21 mouse cellular contexts compared by ENCODE assay signal in the genomic region with DNA sequence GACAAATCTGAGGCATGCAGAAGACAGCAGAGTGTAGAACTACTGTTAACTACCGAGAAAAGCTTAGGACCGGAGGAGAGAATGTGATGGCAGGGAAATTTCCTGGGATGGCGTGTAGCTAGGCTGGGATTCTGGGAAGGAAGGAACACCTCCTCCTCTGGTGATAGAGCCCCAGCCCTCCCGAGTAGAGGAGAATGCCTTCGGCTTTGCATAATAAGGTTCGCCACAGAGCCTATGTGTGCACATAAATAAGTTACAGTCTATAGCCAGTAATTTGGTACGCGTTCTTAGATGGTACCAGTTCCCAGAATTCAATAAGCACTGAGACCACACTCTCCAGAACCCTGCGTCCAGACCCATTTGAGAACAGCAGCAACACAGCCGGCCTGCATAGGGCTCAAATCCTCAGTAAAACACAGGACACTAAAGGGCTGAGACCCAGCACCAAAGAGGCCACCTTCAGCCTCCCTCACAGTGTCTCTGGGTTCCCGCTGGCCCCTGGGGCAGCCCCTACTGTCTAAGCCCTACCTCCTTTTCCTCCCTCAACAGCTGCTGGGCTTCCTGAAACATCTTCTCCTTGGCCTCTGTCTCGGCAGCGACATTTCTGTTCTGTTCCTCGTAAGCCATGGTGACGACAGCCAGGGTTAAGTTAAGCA. TPM values are rescaled to one million over a fixed set of nuclear protein-coding genes. Genes with fewer than 3 reads are reported as not detected.
DNase-seq lines count a peak whose midpoint lies in the region; ATAC-seq and TF ChIP-seq lines count a peak whose summit lies in the region.
"Had no signal": no experiment of that assay in that cellular context is flagged by ENCODE, and none has a peak within 500 bp of the region (broad histone marks: within the 10 kb centered on the region; RNA-seq: fewer than 3 reads in every experiment).

No protein-coding gene starts in this region.

- peak; percentile 10 for DNase-seq in hindbrain, embryonic 11.5 days (ENCODE audit: low spot score)
- DNase-seq in CH12.LX (ENCODE audit: extremely low read depth): peak; percentile 69
- no peak for DNase-seq in right cerebral cortex, adult 2 months (ENCODE audit: low spot score in 2 of 2)
- no peak for DNase-seq in lung, postnatal 10 days
- DNase-seq: adrenal gland, postnatal 25 days; cerebellum, postnatal 14 days; gastrocnemius, postnatal 36 days; kidney, postnatal 10 days; lung, postnatal 36 days; thymus, postnatal 36 days had no signal

- no peak for ATAC-seq in hindbrain, embryonic 11.5 days (ENCODE audit: low FRiP score)
- ATAC-seq in hindbrain, embryonic 16.5 days: no peak
- 0 out of 2 replicates have a peak, but pooled peaks have one; percentile 8 for ATAC-seq in forebrain, embryonic 16.5 days
- ATAC-seq in midbrain, embryonic 12.5 days (ENCODE audit: low FRiP score, low read depth): peak; percentile 68
- no peak for ATAC-seq in kidney, embryonic 15.5 days (replicated peaks; ENCODE audit: low FRiP score)
- ATAC-seq: intestine, embryonic 15.5 days had no signal

- dilution Hi-C loops in CH12.LX (cut with MboI; ENCODE audit: extremely low pct_ligation_motif_present, extremely low pct_unique_long_range_greater_than_20kb, low sequenced_read_pairs): no loop called here

- WGBS in hindbrain, embryonic 11.5 days: 69% methylated on average over 15 of the region's 15 CpGs
- WGBS in hindbrain, embryonic 16.5 days: 50% methylated on average over 15 of the region's 15 CpGs
- 18% methylated on average over 15 of the region's 15 CpGs for WGBS in forebrain, embryonic 16.5 days
- 37% methylated on average over 15 of the region's 15 CpGs for WGBS in midbrain, embryonic 12.5 days
- WGBS in kidney, embryonic 15.5 days: 71% methylated on average over 15 of the region's 15 CpGs

- H3K9ac ChIP-seq in hindbrain, embryonic 11.5 days (ENCODE audit: low read depth, low read length): peak overlapping the region; percentile 17; the same call in 1 of the 2 replicates
- no peak overlapping the region for H3K9ac ChIP-seq in hindbrain, embryonic 16.5 days (ENCODE audit: low read depth, low read length)
- peak overlapping the region; percentile 31; the same call in 1 of the 2 replicates for H3K9ac ChIP-seq in CH12.LX (ENCODE audit: insufficient read depth, low read depth)
- no peak overlapping the region; the same call in 1 of the 2 replicates for H3K9ac ChIP-seq in forebrain, embryonic 16.5 days (replicated peaks; ENCODE audit: low read depth, low read length)
- no peak overlapping the region for H3K9ac ChIP-seq in midbrain, embryonic 12.5 days (replicated peaks)
- H3K9ac ChIP-seq in kidney, embryonic 15.5 days: no peak overlapping the region
- H3K9ac ChIP-seq: embryonic facial prominence, embryonic 13.5 days; heart, embryonic 15.5 days; intestine, embryonic 15.5 days; liver, embryonic 15.5 days; stomach, embryonic 15.5 days had no signal

- H3K36me3 ChIP-seq in hindbrain, embryonic 11.5 days (ENCODE audit: control insufficient read depth, insufficient read depth, low read length): no peaks in the 10 kb centered on the region
- H3K36me3 ChIP-seq in hindbrain, embryonic 16.5 days (ENCODE audit: control insufficient read depth, insufficient read depth, low read length): no peaks in the 10 kb centered on the region
- no peaks in the 10 kb centered on the region for H3K36me3 ChIP-seq in CH12.LX (replicated peaks in 1 of 2; ENCODE audit: control insufficient read depth in 1 of 2, insufficient read depth in 1 of 2, low read length in 1 of 2)
- H3K36me3 ChIP-seq in forebrain, embryonic 16.5 days (ENCODE audit: control insufficient read depth, insufficient read depth): no peaks in the 10 kb centered on the region
- H3K36me3 ChIP-seq in midbrain, embryonic 12.5 days: no peaks in the 10 kb centered on the region
- no peaks in the 10 kb centered on the region for H3K36me3 ChIP-seq in kidney, embryonic 15.5 days
- H3K36me3 ChIP-seq: embryonic facial prominence, embryonic 13.5 days; G1E; heart, embryonic 15.5 days; intestine, embryonic 15.5 days; limb, embryonic 10.5 days; liver, embryonic 15.5 days; stomach, embryonic 15.5 days had no signal

- H3K4me3 ChIP-seq in hindbrain, embryonic 11.5 days (ENCODE audit: low read depth, low read length): no peak overlapping the region
- no peak overlapping the region for H3K4me3 ChIP-seq in hindbrain, embryonic 16.5 days (ENCODE audit: low read length)
- H3K4me3 ChIP-seq in CH12.LX (replicated peaks in 1 of 3; ENCODE audit: low read depth in 2 of 3, low read length in 2 of 3, poor library complexity in 1 of 3): peak overlapping the region in 2 of 3 experiments; percentile 13 to 47
- H3K4me3 ChIP-seq in forebrain, embryonic 16.5 days (replicated peaks; ENCODE audit: low read length): no peak overlapping the region
- no peak overlapping the region for H3K4me3 ChIP-seq in midbrain, embryonic 12.5 days
- no peak overlapping the region for H3K4me3 ChIP-seq in kidney, embryonic 15.5 days (replicated peaks)
- H3K4me3 ChIP-seq: embryonic facial prominence, embryonic 13.5 days; heart, embryonic 15.5 days; intestine, embryonic 15.5 days; limb, embryonic 10.5 days; liver, embryonic 15.5 days; stomach, embryonic 15.5 days had no signal

- in situ Hi-C loops in CH12.LX (cut with MboI; ENCODE audit: low pct_ligation_motif_present, low pct_unique_long_range_greater_than_20kb, low sequenced_read_pairs): no loop called here

- no peak for TF ChIP-seq CTCF in CH12.LX (conservative IDR thresholded peaks at IDR 0.05 in 1 of 2, IDR thresholded peaks at IDR 0.05 in 1 of 2; ENCODE audit: low read depth in 2 of 2, low read length in 2 of 2)

- TF ChIP-seq EP300 in CH12.LX (IDR thresholded peaks at IDR 0.05; ENCODE audit: low read length): no peak

- no peak overlapping the region for H3K27ac ChIP-seq in hindbrain, embryonic 11.5 days (ENCODE audit: low read depth, low read length)
- H3K27ac ChIP-seq in hindbrain, embryonic 16.5 days (ENCODE audit: low read depth, low read length): no peak overlapping the region
- H3K27ac ChIP-seq in CH12.LX (ENCODE audit: insufficient read depth, low read depth): peak overlapping the region; percentile 66
- H3K27ac ChIP-seq in forebrain, embryonic 16.5 days (ENCODE audit: low read length): no peak overlapping the region
- H3K27ac ChIP-seq in midbrain, embryonic 12.5 days (replicated peaks): peak overlapping the region; percentile 71
- no peak overlapping the region for H3K27ac ChIP-seq in kidney, embryonic 15.5 days
- H3K27ac ChIP-seq: embryonic facial prominence, embryonic 13.5 days; heart, embryonic 15.5 days; intestine, embryonic 15.5 days; limb, embryonic 10.5 days; liver, embryonic 15.5 days; stomach, embryonic 15.5 days had no signal

- no peak overlapping the region for H3K4me2 ChIP-seq in hindbrain, embryonic 11.5 days (replicated peaks; ENCODE audit: low read depth, low read length)
- H3K4me2 ChIP-seq in hindbrain, embryonic 16.5 days (ENCODE audit: low read length): no peak overlapping the region
- peak overlapping the region; percentile 50 for H3K4me2 ChIP-seq in CH12.LX (ENCODE audit: insufficient read depth, low read depth, poor library complexity, severe bottlenecking)
- no peak overlapping the region for H3K4me2 ChIP-seq in forebrain, embryonic 16.5 days (ENCODE audit: low read length)
- peak overlapping the region; percentile 24 for H3K4me2 ChIP-seq in midbrain, embryonic 12.5 days (replicated peaks)
- no peak overlapping the region for H3K4me2 ChIP-seq in kidney, embryonic 15.5 days
- H3K4me2 ChIP-seq: embryonic facial prominence, embryonic 13.5 days; heart, embryonic 15.5 days; intestine, embryonic 15.5 days; liver, embryonic 15.5 days; stomach, embryonic 15.5 days had no signal

- H3K4me1 ChIP-seq in hindbrain, embryonic 11.5 days (replicated peaks; ENCODE audit: control insufficient read depth, insufficient read depth, low read length): peaks cover 7% of the 10 kb centered on the region; the same call in 1 of the 2 replicates
- peaks cover 12% of the 10 kb centered on the region for H3K4me1 ChIP-seq in hindbrain, embryonic 16.5 days (ENCODE audit: control insufficient read depth, insufficient read depth, low read depth, low read length)
- peaks cover 17 to 40% of the 10 kb centered on the region in 2 experiments for H3K4me1 ChIP-seq in CH12.LX (ENCODE audit: control insufficient read depth in 1 of 2, insufficient read depth in 2 of 2)
- H3K4me1 ChIP-seq in forebrain, embryonic 16.5 days (replicated peaks; ENCODE audit: control insufficient read depth, insufficient read depth, low read length): peaks cover 18% of the 10 kb centered on the region
- H3K4me1 ChIP-seq in midbrain, embryonic 12.5 days: peaks cover 39% of the 10 kb centered on the region
- peaks cover 6% of the 10 kb centered on the region for H3K4me1 ChIP-seq in kidney, embryonic 15.5 days
- H3K4me1 ChIP-seq: intestine, embryonic 15.5 days; liver, embryonic 15.5 days had no signal

- no peaks in the 10 kb centered on the region for H3K9me3 ChIP-seq in hindbrain, embryonic 11.5 days (ENCODE audit: control insufficient read depth, low read length)
- H3K9me3 ChIP-seq in hindbrain, embryonic 16.5 days (ENCODE audit: control insufficient read depth, low read length): no peaks in the 10 kb centered on the region; the same call in 1 of the 2 replicates
- peaks cover 5% of the 10 kb centered on the region for H3K9me3 ChIP-seq in CH12.LX (replicated peaks; ENCODE audit: low read length)
- no peaks in the 10 kb centered on the region for H3K9me3 ChIP-seq in forebrain, embryonic 16.5 days (ENCODE audit: control insufficient read depth, low read length)
- H3K9me3 ChIP-seq in midbrain, embryonic 12.5 days: no peaks in the 10 kb centered on the region
- no peaks in the 10 kb centered on the region for H3K9me3 ChIP-seq in kidney, embryonic 15.5 days (replicated peaks)
- H3K9me3 ChIP-seq: embryonic facial prominence, embryonic 13.5 days; heart, embryonic 15.5 days; intestine, embryonic 15.5 days; limb, embryonic 10.5 days; liver, embryonic 15.5 days; stomach, embryonic 15.5 days had no signal

- H3K27me3 ChIP-seq in hindbrain, embryonic 11.5 days (ENCODE audit: control insufficient read depth, insufficient read depth, low read length): no peaks in the 10 kb centered on the region
- no peaks in the 10 kb centered on the region for H3K27me3 ChIP-seq in hindbrain, embryonic 16.5 days (replicated peaks; ENCODE audit: control insufficient read depth, insufficient read depth, low read length)
- H3K27me3 ChIP-seq in CH12.LX (replicated peaks): no peaks in the 10 kb centered on the region
- no peaks in the 10 kb centered on the region for H3K27me3 ChIP-seq in forebrain, embryonic 16.5 days (replicated peaks; ENCODE audit: control insufficient read depth, insufficient read depth, low read length)
- peaks cover 25% of the 10 kb centered on the region for H3K27me3 ChIP-seq in midbrain, embryonic 12.5 days
- no peaks in the 10 kb centered on the region for H3K27me3 ChIP-seq in kidney, embryonic 15.5 days
- H3K27me3 ChIP-seq: embryonic facial prominence, embryonic 13.5 days; heart, embryonic 15.5 days; intestine, embryonic 15.5 days; stomach, embryonic 15.5 days had no signal

- no peaks in the 10 kb centered on the region for H3K79me2 ChIP-seq in CH12.LX (replicated peaks; ENCODE audit: control insufficient read depth, extremely low read depth, insufficient read depth, poor library complexity, severe bottlenecking)

- no peak; the same call in 1 of the 2 replicates for TF ChIP-seq RAD21 in CH12.LX (IDR thresholded peaks at IDR 0.05; ENCODE audit: low read depth, low read length)

- TF ChIP-seq POLR2A in CH12.LX (IDR thresholded peaks at IDR 0.05; ENCODE audit: low read depth, low read length): peak; percentile 67

RNA-seq across cellular contexts. Expression of a gene that starts 21.3 kb away (rescaled TPM):
- 0.03 TPM in 1 of 2 replicates, not detected in the other for polyA plus RNA-seq in hindbrain, embryonic 11.5 days (2014; fragmentation: Nextera tagmentation; extraction: Ambion mirVana)
- polyA plus RNA-seq in hindbrain, embryonic 16.5 days (2015; fragmentation: Nextera tagmentation; extraction: Ambion mirVana): 0.35 and 0.46 TPM in 2 replicates
- 0.04 and 0.13 TPM in 2 replicates for total RNA-seq in CH12.LX (2012; rRNA removed)
- 0.13 and 0.23 TPM in 2 replicates for total RNA-seq in CH12.LX (2014; rRNA removed)
- 0.54 and 0.63 TPM in 2 replicates for polyA plus RNA-seq in CH12.LX (2012; ENCODE audit: insufficient read length, low read depth)
- polyA plus RNA-seq in forebrain, embryonic 16.5 days (2015; fragmentation: Nextera tagmentation; extraction: Ambion mirVana): 0.26 and 0.27 TPM in 2 replicates
- polyA plus RNA-seq in midbrain, embryonic 12.5 days (2016; fragmentation: Nextera tagmentation; extraction: Ambion mirVana): 0.17 and 0.18 TPM in 2 replicates
- 0.04 TPM in 2 replicates for polyA plus RNA-seq in kidney, embryonic 15.5 days (2015; fragmentation: Nextera tagmentation; extraction: Ambion mirVana)
- total RNA-seq: adrenal gland, postnatal 25 days; gastrocnemius, postnatal 36 days had no signal
- polyA plus RNA-seq: embryonic facial prominence, embryonic 13.5 days; G1E; intestine, embryonic 15.5 days had no signal

Comparison
In these comparisons a context has a peak if more than half of its experiments do, and no peak if none do; other contexts are left out.
1. H3K9ac ChIP-seq: peak in hindbrain, embryonic 11.5 days (single experiment) and CH12.LX (single experiment); none in hindbrain, embryonic 16.5 days (single experiment), forebrain, embryonic 16.5 days (single experiment), midbrain, embryonic 12.5 days (single experiment) and kidney, embryonic 15.5 days (single experiment).
2. ATAC-seq: peak in forebrain, embryonic 16.5 days (single experiment) and midbrain, embryonic 12.5 days (single experiment); none in hindbrain, embryonic 11.5 days (single experiment), hindbrain, embryonic 16.5 days (single experiment) and kidney, embryonic 15.5 days (single experiment).
3. DNase-seq: peak in hindbrain, embryonic 11.5 days (single experiment) and CH12.LX (single experiment); none in right cerebral cortex, adult 2 months (0 of 2) and lung, postnatal 10 days (single experiment).
4. H3K27ac ChIP-seq: peak in CH12.LX (single experiment) and midbrain, embryonic 12.5 days (single experiment); none in hindbrain, embryonic 11.5 days (single experiment), hindbrain, embryonic 16.5 days (single experiment), forebrain, embryonic 16.5 days (single experiment) and kidney, embryonic 15.5 days (single experiment).
5. H3K4me2 ChIP-seq: peak in CH12.LX (single experiment) and midbrain, embryonic 12.5 days (single experiment); none in hindbrain, embryonic 11.5 days (single experiment), hindbrain, embryonic 16.5 days (single experiment), forebrain, embryonic 16.5 days (single experiment) and kidney, embryonic 15.5 days (single experiment).
6. H3K4me3 ChIP-seq: peak in CH12.LX (2 of 3); none in hindbrain, embryonic 11.5 days (single experiment), hindbrain, embryonic 16.5 days (single experiment), forebrain, embryonic 16.5 days (single experiment), midbrain, embryonic 12.5 days (single experiment) and kidney, embryonic 15.5 days (single experiment).